Mouse (Mus musculus) lung, embryonic 14.5 days (tissue): ENCODE results near the gene Xirp1. TPM values are rescaled to one million over a fixed set of nuclear protein-coding genes. Genes with fewer than 3 reads are reported as not detected.

Experiments used
- ATAC-seq: fragments of 200-750 bp; cut with Nextera tagmentation; 2 replicates; pipeline ENCODE4 v1.8.0; 2017; ENCODE audit warnings: mild to moderate bottlenecking, moderate TSS enrichment, moderate library complexity; ENCODE audit not compliant: insufficient read depth
- DNase-seq: peaks from one replicate; pipeline ENCODE4 v3.0.0-alpha.2; 2015
- H3K27ac ChIP-seq: fragments of 300-500 bp; sonication (generic); 2 replicates; pipeline ENCODE4 v1.5.1; 2014; ENCODE audit warnings: low read depth, mild to moderate bottlenecking, moderate library complexity
- H3K27me3 ChIP-seq: fragments of 300-500 bp; sonication (generic); 2 replicates; pipeline ENCODE4 v1.6.1; 2014; ENCODE audit warnings: low read length, control low read depth; ENCODE audit not compliant: insufficient read depth
- H3K36me3 ChIP-seq: fragments of 300-500 bp; sonication (generic); 2 replicates; pipeline ENCODE4 v1.6.1; 2014; ENCODE audit warnings: control low read depth; ENCODE audit not compliant: insufficient read depth
- H3K4me1 ChIP-seq: fragments of 300-500 bp; sonication (generic); 2 replicates; pipeline ENCODE4 v1.6.1; 2014; ENCODE audit warnings: antibody characterized with exemption, control low read depth; ENCODE audit not compliant: insufficient read depth
- H3K4me2 ChIP-seq: fragments of 300-500 bp; sonication (generic); 2 replicates; pipeline ENCODE4 v1.6.1; 2014; ENCODE audit warnings: mild to moderate bottlenecking
- H3K4me3 ChIP-seq: fragments of 300-500 bp; sonication (generic); 2 replicates; pipeline ENCODE4 v1.5.1; 2014; ENCODE audit warnings: low read depth, low read length
- H3K9ac ChIP-seq: fragments of 300-500 bp; sonication (generic); 2 replicates; pipeline ENCODE4 v1.6.1; 2014
- H3K9me3 ChIP-seq: fragments of 300-500 bp; sonication (generic); 2 replicates; pipeline ENCODE4 v1.6.1; 2016; ENCODE audit warnings: low read depth, low read length, control low read depth
- CTCF ChIP-seq: IDR thresholded peaks from 2 replicates; pipeline ENCODE4 v1.5.1; 2016; ENCODE audit warnings: antibody characterized with exemption, low read depth
- WGBS: fragments of 180-500 bp; shearing (Covaris S2); extraction: QIAGEN DNeasy Blood & Tissue Kit; methylation state at CpG from one replicate; pipeline ENCODE4 v1.1.7; 2014; 5-methylcytosine and 5-hydroxymethylcytosine counted together
- polyA plus RNA-seq: library from polyadenylated mRNA; unstranded; fragments of >200 nt; fragmentation: Nextera tagmentation; extraction: Ambion mirVana; gene quantifications from 2 replicates; pipeline ENCODE4 v1.2.1, GENCODE M21; 2014

Xirp1 gene
- polyA plus RNA-seq, 1 experiment from 2014 or later: 0.07 TPM

- TF ChIP-seq CTCF: peak; percentile 76
- H3K27me3 ChIP-seq: no peaks in the 10 kb centered on the region
- H3K4me2 ChIP-seq: peak overlapping the region; percentile 86
- peak overlapping the region; percentile 66 for H3K27ac ChIP-seq
- H3K36me3 ChIP-seq: no peaks in the 10 kb centered on the region
- peak overlapping the region; percentile 37 for H3K4me3 ChIP-seq
- H3K4me1 ChIP-seq: peaks cover 5% of the 10 kb centered on the region; the same call in 1 of the 2 replicates
- DNase-seq (peak; percentile 86), ATAC-seq (peak; percentile 60)
- no peak overlapping the region for H3K9ac ChIP-seq
- WGBS: under 1% methylated on average over 10 of the region's 10 CpGs
- H3K9me3 ChIP-seq: no peaks in the 10 kb centered on the region
Observed at GRCm38 (mm10) chr9:120011533-120011932, 11.9 kb downstream of the Xirp1 start.

GRCm38 (mm10) chr9:120010781-120011511 is 12.5 kb downstream of the Xirp1 start:
- no peak for TF ChIP-seq CTCF
- peaks cover 5% of the 10 kb centered on the region; the same call in 1 of the 2 replicates for H3K4me1 ChIP-seq
- H3K9ac ChIP-seq: peak overlapping the region; percentile 35
- peak overlapping the region; percentile 86 for H3K4me2 ChIP-seq
- H3K9me3 ChIP-seq: no peaks in the 10 kb centered on the region
- ATAC-seq: peak; percentile 92
- peak overlapping the region; percentile 37 for H3K4me3 ChIP-seq
- DNase-seq: peak; percentile 100
- H3K27me3 ChIP-seq: no peaks in the 10 kb centered on the region
- peak overlapping the region; percentile 86 for H3K27ac ChIP-seq
- H3K36me3 ChIP-seq: no peaks in the 10 kb centered on the region
- 1% methylated on average over 50 of the region's 60 CpGs for WGBS

- no peaks in the 10 kb centered on the region for H3K9me3 ChIP-seq
- no peak for TF ChIP-seq CTCF
Observed at GRCm38 (mm10) chr9:120009871-120010270, 13.5 kb downstream of the Xirp1 start.

GRCm38 (mm10) chr9:120009226-120009841 is 14.1 kb downstream of the Xirp1 start:
- Histone ChIP-seq H3K27ac (no peak overlapping the region), H3K4me1 (peaks cover 5% of the 10 kb centered on the region; the same call in 1 of the 2 replicates), H3K9me3 (no peaks in the 10 kb centered on the region), H3K27me3 (no peaks in the 10 kb centered on the region), H3K4me3 (no peak overlapping the region), H3K9ac (no peak overlapping the region), H3K36me3 (no peaks in the 10 kb centered on the region), H3K4me2 (no peak overlapping the region)
- TF ChIP-seq CTCF: no peak
- ATAC-seq (no peak), DNase-seq (no peak)
- WGBS: 75% methylated on average over 7 of the region's 7 CpGs

More at GRCm38 (mm10) chr9:120009871-120010270, 13.5 kb downstream of the Xirp1 start:
- Histone ChIP-seq H3K4me1 (peaks cover 5% of the 10 kb centered on the region; the same call in 1 of the 2 replicates), H3K4me2 (no peak overlapping the region), H3K27me3 (no peaks in the 10 kb centered on the region), H3K9ac (no peak overlapping the region), H3K36me3 (no peaks in the 10 kb centered on the region), H3K27ac (no peak overlapping the region), H3K4me3 (no peak overlapping the region)
- DNase-seq (no peak), ATAC-seq (no peak)
- WGBS: 86% methylated on average over 3 of the region's 3 CpGs

DNA sequence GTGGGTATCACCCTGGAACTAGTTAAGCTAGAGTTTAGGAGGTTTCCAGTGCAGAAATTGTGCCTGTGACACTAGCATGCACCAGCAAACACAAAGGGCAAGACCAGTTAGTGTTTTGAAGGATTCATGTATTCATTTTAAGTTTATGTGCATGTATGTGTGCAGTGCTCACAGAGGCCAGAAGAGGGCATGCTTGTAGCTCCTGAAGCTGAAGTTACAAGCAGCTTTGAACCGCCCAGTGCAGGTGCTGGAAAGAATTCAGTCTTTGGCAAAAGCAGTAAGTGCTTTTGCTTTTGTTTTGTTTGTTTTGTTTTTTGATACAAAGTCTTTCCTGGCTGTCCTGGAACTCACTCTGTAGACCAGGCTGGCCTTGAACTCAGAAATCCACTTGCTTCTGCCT is 15.6 kb downstream of the Xirp1 start:
- peaks cover 5% of the 10 kb centered on the region; the same call in 1 of the 2 replicates for H3K4me1 ChIP-seq
- H3K27me3 ChIP-seq: no peaks in the 10 kb centered on the region
- no peak for TF ChIP-seq CTCF
- WGBS: 90% methylated on average over 1 of the region's 1 CpGs
- ATAC-seq (no peak), DNase-seq (no peak)
- no peak overlapping the region for H3K9ac ChIP-seq
- no peaks in the 10 kb centered on the region for H3K9me3 ChIP-seq
- no peak overlapping the region for H3K4me3 ChIP-seq
- H3K36me3 ChIP-seq: no peaks in the 10 kb centered on the region
- H3K4me2 ChIP-seq: no peak overlapping the region
- H3K27ac ChIP-seq: no peak overlapping the region

GRCm38 (mm10) chr9:120005936-120006335 is 17.5 kb downstream of the Xirp1 start:
- Histone ChIP-seq H3K4me1 (peaks cover 9% of the 10 kb centered on the region), H3K4me3 (no peak overlapping the region), H3K9me3 (no peaks in the 10 kb centered on the region), H3K9ac (no peak overlapping the region), H3K4me2 (no peak overlapping the region), H3K27me3 (no peaks in the 10 kb centered on the region), H3K36me3 (no peaks in the 10 kb centered on the region), H3K27ac (no peak overlapping the region)
- DNase-seq: peak; percentile 58
- no peak for ATAC-seq
- 44% methylated on average over 3 of the region's 3 CpGs for WGBS
- TF ChIP-seq CTCF: peak; percentile 15

DNA sequence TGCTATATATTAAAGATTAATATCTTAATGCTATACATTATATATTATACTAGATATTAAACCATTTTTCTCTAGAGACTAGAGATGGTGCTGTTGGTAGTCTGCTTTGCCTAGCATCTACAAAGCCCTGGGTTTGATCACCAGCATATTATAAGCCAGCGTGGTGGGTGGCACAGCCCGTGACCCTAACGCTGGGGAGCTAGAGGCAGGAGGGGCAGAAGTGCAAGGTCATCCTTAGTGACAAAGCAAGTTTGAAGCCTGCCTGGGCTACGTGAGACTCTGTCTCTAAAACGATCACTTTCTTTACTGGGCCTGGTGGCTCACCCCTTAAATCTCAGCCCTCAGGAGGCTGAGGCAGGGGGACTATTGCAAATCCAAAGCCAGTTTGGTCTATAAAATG is 20.5 kb downstream of the Xirp1 start:
- WGBS: 80% methylated on average over 5 of the region's 5 CpGs
- ATAC-seq (no peak), DNase-seq (no peak)
- Histone ChIP-seq H3K4me3 (no peak overlapping the region), H3K9ac (no peak overlapping the region), H3K27me3 (no peaks in the 10 kb centered on the region), H3K4me2 (no peak overlapping the region), H3K9me3 (no peaks in the 10 kb centered on the region), H3K36me3 (no peaks in the 10 kb centered on the region), H3K4me1 (peaks cover 9% of the 10 kb centered on the region), H3K27ac (no peak overlapping the region)
- TF ChIP-seq CTCF: no peak
